Mouse (Mus musculus): ENCODE measurements at regions not wholly inside any gene's neighbourhood (a gene's known extent, or its start where the extent isn't known, plus 50 kb on each side); places are given as distances from the start of the nearest gene placed in this dataset.
"Not testable (repeated sequence)": the region's sequence is repeated elsewhere in the genome, so short reads cannot be mapped to it uniquely, and the experiment has no call there.

DNA sequence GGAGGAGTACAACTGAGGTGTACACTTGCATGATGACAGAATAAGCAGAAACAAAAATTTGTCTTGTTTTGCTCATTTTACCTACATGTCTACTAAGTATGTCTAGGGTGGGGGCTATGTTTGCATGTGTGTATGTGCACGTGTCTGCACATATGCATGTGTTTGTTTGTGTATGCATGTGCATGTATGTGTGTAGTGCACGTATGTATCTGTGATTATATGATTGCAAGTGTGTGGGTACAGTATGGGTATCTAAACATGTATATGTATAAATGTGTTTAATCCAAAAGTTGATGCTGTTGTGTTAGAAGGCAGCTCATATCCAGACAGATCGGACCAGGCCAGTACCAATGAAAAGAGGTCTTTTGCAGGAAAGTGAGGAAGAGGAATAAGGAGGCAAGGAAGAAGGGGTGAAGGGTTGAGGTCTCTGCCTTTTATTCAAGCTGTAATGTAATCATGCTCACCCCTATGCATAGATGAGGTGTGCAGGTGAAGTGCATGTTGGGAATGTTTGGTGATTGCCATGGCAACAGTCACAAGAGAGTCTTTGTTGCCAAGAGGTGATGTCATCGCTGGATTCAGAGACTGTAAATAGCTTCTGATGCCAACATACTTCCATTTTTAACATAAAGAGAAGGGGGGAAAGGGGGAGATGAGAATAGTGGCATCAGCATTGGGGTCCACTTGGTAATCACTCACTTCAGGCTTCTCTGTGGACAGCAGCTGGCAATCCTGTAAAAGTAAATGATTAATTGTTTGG lies 1447.7 kb downstream of the Zfp704 start:
- no peak for DNase-seq

DNA sequence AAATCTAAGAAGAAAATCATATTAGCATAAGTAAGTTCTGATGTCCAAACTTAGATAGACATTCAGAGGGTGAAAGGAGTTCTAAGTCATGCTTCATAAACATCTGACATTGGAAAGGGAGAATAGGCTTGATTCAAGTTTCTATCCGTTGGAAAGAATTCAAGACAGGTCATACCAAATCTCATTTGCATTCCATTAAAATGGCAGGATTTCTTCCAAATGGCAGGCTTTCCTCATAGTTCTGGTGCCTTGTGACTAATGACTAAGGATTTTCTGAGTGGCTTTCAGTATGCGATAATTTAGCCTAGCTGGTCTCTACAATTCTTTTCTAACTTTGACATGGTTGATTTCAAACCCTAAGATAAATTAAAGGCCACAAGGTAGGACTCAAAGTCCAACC lies 1466.9 kb downstream of the Zfp704 start:
- no peak for DNase-seq

DNA sequence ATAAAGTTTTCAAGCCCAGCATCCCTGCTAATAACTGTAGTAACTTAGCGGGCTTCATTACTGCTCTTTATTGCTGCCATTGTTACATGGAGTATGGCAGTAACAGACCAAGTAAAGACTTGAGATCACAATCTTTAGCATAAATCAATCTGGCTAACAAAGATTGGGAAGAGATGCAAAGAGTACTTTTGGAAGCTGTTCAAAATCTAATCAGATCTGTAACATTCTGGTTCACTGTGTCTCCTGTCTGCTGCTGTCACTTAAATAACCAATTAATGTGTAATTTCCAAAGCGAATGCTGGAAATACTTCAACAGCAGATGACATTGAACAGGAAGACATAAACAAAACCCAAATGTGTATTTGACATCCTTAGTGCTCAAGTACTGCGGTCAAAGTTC lies 1467.7 kb downstream of the Zfp704 start:
- DNase-seq = no peak

DNA sequence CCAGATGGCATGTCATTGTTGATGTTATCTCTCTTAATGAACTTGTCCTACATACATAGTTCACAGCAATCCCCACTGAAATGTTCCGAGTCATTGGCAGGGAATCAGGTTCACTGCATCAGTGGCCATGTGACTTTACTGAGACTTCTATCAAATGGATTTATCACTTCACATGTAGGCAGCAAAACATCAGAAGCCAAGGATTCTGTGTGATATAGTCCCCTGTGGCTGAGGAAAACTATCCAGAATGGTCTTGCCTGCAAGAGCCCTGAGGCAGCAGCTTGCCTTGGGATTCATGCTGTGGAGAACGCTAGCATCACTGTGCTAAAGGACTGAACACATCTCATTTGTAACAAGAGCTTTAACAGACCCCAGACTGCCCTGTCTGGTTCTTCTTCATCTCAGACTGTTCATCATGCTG lies 1468.2 kb downstream of the Zfp704 start:
- no peak for DNase-seq

DNA sequence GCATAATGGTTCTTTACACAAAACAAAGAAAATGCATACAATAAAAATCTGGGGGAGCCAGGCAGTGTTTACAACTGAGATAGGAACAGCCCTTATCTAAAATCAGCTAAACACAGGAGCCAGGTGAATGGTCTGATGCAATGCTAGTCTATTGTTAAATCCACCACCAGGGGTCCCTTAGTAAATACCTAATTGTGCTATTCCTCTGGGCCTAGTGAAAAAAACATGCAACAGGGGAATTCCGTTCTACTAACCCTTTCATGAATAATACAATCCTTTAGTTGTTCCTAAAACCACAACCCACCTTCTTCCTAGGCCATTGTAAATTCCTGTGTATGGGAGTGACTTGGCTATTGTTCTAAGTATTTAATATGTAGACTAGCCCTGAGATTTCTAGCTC lies 1486.2 kb downstream of the Zfp704 start:
- not testable (repeated sequence) for DNase-seq

DNA sequence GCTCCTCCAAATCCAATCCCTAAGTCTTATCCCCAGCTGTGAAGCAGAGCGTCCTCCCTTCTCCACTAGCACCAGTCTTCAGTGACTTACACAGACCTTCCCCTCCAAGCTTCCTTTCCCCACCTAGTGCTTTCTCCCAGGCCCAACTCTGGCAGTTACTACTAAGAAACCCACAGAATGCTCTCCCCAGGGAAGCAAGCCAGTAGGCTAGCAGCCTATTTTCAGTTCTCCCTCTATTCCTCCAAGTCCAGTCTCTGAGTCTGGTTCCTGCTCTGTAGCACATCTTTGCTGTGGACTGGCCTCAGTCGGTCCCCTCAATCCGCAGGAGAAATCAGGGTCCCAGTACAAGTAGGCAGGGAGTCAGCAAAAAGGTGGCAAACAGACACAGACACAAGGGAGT lies 1486.7 kb downstream of the Zfp704 start:
- no peak for DNase-seq

DNA sequence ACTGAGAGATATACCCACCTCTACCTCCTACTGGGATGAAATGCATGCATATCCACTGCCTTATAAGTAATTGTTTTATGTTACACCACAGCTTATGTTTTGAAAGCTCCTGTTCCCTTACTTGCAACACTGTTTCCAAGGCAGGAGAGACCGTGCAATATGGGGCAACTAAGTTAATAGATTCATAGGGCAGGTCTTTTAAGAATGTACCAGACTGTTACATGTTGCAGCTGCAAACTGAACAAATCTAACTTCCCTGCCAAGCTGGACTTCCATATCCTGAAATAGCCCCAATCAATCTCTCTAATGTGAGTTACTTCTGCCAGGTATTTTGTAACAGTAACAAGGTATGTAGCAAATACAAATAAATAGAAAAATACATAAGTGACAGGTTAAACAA lies 1478.0 kb upstream of the 1700008P02Rik start:
- no peak for DNase-seq

DNA sequence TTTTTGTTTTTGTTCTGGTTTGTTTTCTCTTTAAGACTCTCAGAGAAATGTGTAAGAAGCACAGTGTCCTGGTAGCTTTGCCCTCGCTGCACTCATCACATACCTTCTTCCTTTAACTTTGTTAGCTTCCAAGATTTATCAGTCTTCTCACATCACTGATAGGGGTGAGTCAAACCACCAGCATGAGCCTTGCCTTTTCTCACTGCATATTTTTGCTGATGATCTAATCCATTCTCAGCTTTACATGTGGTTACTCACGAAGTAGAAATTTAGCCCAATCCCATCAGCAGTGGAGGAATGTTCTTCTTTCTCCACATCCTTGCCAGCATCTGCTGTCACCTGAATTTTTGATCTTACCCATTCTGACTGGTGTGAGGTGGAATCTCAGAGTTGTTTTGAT lies 1464.5 kb upstream of the 1700008P02Rik start:
- no peak for DNase-seq

DNA sequence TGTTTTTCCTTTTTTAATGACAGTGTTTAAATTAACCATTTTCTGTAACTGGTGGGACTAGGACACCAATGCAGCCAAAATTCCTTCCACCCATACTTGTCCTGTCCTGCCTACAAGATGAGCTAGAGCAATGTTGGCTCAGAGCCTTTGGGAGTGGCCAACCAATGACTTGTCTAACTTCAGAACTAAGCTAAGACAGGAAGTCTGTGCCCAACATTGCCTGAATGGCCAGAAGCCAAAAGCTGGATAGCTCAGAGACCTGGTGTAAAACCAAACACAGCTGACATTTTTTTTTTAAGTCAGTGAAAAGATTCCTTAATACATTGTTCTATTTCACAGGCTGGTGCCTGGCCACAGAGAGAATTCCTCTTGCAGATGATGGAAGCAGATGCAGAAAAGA lies 1433.5 kb upstream of the 1700008P02Rik start:
- DNase-seq = no peak

DNA sequence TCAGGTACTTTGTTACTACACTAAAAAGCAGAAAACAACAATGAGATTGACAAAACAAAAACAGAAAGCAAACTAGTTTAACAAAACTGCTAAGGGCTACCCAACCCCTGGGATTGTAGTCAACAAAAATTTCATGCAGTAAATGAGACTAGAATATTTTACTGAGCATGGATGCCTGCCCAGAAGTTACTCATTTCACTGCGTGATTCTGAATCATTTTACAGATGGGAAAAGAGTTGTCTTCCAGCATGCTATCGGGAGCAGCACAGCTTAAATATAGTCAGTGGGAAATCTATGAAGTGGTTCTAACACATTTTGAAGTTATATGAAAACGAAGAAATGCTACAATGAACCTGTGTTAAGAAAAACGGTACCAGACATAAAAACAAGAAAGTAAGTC lies 1430.9 kb upstream of the 1700008P02Rik start:
- DNase-seq = no peak

DNA sequence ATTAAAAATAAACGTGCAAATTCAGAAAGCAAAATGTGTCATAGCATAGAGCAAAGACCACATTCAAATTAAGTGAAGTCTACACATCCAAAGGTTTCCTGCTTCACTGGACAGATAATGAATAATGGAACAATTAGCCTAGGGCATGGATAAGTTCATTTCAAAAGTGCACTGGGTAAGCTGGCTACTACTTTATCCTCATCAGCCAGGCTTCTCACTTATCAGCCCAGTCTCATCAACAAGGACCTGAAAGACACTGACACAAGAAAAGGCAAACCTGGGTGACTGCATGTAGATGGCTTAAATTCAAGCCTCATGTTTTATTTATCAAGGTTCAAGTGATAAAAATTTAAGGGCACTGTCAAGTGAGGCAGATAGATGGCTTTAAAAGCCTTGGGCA lies 1429.5 kb upstream of the 1700008P02Rik start:
- DNase-seq = no peak

DNA sequence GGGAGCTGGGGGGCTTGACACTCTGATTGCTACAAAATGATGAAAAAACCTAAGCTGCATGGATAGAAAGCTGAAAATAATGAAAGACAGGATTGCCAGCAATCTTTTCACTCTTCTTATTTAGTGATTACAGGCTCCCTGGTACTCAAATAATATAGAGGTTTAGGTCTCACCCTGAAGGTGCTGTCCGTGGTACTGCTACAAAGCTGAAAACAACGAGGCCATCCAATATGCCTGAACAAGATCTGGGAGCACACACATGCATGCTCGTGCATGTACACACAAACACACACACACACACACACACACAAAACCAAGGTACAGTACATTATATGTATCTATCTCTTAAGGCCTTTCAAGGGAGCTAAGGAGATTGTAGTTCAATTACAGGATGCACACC lies 1426.1 kb upstream of the 1700008P02Rik start:
- no peak for DNase-seq

DNA sequence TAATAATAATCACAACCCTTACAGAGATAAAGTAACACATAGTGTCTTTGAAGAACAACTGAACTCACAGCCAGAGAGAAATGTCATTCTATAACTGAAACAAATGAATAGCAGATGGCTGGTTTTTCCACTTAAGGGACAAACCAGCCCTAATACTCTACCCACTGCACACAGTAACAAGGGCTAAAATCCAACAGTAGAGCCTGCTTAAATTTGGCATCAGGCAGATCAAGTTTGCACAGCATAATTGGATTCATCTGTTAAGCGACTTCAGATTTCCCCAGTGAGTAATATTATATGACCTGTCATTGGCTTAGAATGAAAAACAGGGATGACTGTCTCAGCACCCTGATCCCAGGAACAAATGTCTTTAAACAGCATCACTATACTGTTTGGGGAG lies 1416.5 kb upstream of the 1700008P02Rik start:
- no peak for DNase-seq

DNA sequence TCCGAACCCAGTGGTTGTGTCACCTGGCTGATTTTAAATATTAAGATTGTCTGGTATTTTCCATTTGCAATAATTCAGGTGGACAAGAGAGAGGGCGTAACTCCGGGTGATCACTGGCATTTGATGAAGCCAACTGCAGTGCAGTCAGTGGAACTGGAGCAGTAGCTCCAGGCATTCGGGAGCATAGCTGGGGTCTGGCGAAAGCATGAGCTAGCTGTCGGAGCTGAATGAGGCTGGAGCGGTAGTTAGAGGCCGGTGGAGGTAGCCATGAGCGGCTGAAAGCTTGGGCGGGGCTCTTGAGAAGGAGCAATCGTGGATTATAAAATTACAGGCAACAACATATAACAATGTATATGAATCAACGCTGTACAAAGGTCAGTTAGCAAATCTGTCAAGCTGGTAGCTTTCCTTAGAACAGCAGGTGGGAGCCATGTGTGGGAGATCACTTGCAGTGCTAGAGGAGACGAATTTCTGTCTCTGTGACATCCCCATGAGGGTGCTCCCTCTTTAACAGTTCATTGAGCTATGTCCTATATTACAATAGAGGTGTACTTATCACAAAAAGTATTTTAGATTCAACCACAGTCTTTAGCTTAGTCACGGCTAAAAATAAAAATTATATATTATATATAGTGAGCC lies 1415.0 kb upstream of the 1700008P02Rik start:
- no peak for DNase-seq

DNA sequence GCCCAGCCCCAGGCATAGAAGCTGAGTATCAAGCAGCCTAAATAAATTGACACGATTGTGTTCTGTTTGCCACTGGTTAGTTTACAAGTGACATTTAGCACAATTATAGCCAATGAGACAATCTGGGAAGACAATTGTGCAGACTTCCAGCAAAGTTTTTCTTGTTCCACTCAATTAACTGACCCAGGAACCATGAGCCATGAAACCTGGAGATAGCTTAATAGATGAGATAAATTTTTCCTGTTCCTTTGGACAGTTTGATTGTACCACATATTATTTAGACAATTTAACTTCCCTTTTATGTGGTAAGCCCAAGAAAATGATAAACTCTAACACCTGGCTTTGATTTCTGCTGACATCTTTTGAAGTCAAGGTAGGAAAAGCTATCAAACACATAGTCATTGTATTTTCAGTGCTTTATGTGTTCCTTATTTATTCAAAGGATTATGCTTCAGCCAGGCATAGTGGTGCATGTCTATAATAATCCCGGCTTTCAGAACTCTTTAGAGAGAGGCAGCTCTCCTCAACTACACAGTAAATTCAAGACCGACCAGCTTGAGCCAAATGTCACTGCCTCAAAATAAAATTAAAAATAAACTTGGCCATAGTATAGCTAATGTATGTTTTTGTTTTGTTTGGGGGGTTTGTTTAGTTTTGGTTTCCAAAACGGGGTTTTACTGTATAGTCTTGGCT lies 1406.2 kb upstream of the 1700008P02Rik start:
- DNase-seq = no peak

DNA sequence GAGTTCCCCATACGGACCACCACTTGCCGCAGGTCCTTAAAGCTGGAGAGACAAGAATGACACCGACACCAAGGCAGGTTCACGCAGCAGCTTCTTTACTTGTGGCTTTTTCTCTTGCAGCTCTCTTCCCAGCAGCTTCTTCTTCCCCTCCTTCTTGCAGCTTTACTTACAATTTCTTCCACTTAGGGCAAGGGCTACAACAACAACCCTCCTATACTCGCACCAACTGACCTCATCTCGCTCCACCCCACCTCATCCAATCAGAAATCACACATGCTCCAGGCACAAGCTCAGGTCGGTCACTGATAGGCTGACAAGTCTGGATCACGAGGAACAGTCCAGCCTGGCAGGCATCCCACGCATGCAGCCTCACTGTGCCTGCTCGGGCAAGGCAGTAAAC lies 1402.4 kb upstream of the 1700008P02Rik start:
- DNase-seq = no peak

DNA sequence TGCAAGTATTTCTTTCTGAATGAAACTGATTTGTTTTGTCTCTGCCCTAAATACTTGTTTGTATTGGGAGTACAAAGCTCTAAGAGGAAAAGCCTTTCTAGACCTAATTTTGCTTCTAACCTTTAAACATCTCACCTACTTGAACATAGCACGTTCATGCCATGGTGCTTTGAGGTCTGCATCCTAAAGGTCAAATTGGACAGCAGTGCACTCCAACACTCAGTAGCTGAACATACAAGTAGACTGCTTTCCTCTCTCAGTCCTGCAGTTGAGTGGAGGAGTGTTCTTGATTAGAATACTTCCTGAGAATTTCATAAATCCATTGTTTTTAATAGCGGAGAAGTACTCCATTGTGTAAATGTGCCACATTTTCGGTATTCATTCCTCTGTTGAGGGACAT lies 1397.2 kb upstream of the 1700008P02Rik start:
- DNase-seq = no peak

DNA sequence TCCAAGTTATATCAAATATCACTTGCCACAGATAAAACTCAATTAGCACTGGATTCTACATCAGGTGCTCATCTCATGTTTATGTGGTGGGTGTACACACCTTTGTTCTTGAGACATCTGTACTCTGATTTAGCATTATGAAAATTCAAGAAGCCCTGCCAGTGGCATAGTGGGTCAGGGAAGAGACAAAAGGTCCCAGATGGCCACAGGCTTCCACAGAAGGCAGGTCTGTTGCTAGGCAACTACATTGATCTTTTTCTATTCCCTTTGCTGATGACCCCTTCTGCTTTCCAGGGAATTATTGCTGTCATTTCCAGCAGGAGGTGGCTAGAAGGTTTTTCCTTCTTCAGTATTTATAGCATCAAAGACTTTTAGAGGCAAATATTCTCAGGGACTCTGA lies 1396.7 kb upstream of the 1700008P02Rik start:
- DNase-seq = no peak

DNA sequence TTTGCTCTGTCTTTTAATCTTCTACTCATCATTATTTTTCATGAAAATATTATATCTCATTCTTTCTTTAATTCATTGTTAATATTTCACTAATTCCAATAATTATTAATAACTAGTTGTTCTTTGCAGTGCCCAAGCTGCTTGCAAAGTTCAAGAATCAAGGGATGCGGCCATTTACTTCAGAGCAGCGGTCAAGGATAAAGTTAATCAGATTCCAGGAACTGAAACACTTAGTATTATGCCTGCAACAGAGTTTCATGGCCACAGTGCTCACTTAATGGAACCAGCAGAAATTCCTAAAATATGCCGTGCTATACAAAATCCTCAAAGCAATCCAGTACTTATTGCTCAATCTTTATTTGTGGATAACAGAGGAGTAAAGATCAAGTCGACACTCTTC lies 1389.7 kb upstream of the 1700008P02Rik start:
- no peak for DNase-seq

DNA sequence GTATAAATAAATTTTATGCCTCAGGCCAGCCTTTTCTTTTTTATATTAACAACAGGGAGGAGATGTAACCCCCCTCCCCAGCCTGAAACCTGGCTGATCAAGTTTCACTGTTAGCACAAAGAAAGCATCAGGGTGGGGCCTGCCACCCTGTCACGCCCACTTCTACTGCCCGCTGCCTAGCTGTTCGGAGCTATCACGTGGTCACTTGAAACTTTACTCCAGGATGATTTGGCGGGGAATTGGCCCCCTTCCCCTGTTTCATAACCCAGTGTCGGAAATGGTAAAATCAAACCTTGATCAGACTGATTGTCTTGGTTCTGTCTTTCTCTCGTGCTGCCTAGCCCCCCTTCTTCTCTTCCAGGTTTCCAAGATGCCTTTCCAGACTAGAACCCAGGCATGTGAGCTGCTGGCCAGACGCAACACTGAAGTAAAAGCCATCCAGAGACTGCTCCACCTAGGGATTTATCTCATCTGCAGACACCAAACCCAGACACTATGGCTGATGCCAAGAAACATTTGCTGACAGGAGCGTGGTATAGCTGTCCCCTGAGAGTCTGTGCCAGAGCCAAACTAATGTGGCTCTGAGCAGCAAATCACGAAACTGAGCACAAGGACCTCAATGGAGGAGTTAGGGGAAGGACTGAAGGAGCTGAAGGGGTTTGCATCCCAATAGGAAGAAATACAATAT lies 1386.6 kb upstream of the 1700008P02Rik start:
- DNase-seq = no peak

DNA sequence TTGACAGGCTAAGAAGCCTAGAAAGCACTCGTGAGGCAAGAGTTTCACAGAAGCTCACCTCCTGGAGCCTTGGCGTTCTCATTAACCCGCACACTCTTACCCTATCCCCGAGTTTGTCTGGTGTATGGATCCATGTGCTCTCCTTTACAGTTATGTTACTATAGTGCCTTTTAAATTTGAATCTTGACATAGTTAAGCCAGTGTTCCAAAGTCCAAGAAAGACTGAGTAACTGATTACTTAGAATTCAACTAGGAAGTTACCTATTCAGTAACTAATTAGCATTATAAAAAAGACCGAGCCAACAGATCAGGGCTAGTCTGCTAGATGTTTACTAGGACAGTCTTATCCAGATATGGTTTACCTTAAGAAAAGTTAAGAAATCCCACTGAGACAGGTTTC lies 1386.0 kb upstream of the 1700008P02Rik start:
- no peak for DNase-seq

DNA sequence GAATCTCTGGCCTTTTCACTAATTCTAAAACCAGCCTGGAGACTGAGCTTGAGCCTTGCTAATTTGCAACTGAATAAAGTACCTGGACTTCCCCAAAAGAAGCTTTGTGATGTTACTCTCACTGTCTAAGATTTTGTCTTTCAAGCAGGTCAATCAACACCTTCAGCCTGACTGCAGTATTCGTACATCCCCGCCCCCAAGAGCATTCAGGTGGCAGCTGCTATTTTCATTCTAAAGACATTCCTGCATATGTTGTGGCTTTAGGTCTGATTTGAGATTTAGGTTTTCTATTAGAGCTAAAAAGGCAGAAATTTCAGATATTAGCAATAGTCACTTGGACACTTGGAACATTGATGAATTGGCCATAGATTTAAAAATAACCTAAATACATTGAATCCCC lies 1385.4 kb upstream of the 1700008P02Rik start:
- not testable (repeated sequence) for DNase-seq

DNA sequence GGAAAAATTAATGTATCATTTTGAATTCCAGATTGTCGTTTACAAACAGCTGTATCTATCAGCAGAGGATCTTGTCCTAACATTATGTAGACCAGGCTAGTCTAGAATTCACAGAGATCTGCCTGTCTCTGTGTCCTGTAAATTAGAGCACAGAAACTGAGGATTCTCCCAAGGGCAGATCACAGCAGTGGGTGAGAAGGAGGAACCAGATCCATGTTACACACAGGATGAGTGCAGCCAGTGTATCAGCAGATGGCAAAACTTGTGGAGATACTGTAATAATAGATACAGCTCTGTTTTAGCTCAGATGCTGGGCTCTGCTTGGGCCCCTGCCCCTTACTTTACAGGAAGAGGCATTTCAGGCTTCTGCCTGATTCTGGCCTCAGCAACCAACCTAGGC lies 1384.0 kb upstream of the 1700008P02Rik start:
- DNase-seq = no peak

DNA sequence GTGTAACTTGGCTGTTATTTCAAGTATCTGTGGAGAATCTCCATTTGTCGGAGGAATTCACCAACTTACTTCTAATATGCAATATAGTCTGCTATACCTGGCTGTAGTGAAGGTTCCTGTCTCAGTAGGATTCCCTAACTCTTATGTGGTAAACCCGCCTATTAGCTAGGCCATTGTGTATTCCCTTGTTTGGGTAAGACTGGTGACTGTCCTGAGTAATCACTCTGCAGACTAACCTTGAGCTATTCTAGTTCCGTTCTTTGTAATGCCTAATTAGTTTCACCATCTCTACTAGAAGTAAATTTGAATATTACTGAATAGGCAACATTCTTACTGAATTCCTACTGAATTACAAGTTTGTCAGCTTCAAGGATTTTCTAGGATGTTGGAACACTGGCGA lies 1380.8 kb upstream of the 1700008P02Rik start:
- no peak for DNase-seq

Data from lung, postnatal 10 days (tissue).